ENCODE assay signal across 7 mouse cellular contexts in genomic region chr15:36716686-36717038, GRCm38 (mm10).
DNase-seq lines count a peak whose midpoint lies in the region; ATAC-seq and TF ChIP-seq lines count a peak whose summit lies in the region.

No protein-coding gene starts in this region.

- TF ChIP-seq CTCF in small intestine, adult 2 months (IDR thresholded peaks at IDR 0.05; ENCODE audit: extremely low read depth, insufficient read length, insufficient replicate concordance, low read depth, low read length): no peak

- no peak for ATAC-seq in lung, embryonic 15.5 days (ENCODE audit: borderline replicate concordance, extremely low read depth, low FRiP score, low TSS enrichment)
- ATAC-seq in forebrain, embryonic 12.5 days (ENCODE audit: low FRiP score): no peak
- 0 out of 2 replicates have a peak, but pooled peaks have one; percentile 2 for ATAC-seq in limb, embryonic 12.5 days (ENCODE audit: insufficient number of reproducible peaks, insufficient read depth, low FRiP score, low TSS enrichment, low read depth)

- no peaks in the 10 kb centered on the region for H3K27me3 ChIP-seq in lung, embryonic 15.5 days
- no peaks in the 10 kb centered on the region for H3K27me3 ChIP-seq in forebrain, embryonic 12.5 days
- no peaks in the 10 kb centered on the region for H3K27me3 ChIP-seq in limb, embryonic 12.5 days
- no peaks in the 10 kb centered on the region for H3K27me3 ChIP-seq in small intestine, adult 2 months (ENCODE audit: control insufficient read depth, insufficient read depth, low read length)

- H3K4me3 ChIP-seq in lung, embryonic 15.5 days: peak overlapping the region; percentile 38
- H3K4me3 ChIP-seq in forebrain, embryonic 12.5 days (replicated peaks): no peak overlapping the region
- H3K4me3 ChIP-seq in limb, embryonic 12.5 days (replicated peaks): peak overlapping the region; percentile 28; the same call in 1 of the 2 replicates
- peak overlapping the region; percentile 37 for H3K4me3 ChIP-seq in small intestine, adult 2 months (ENCODE audit: low read depth, low read length)

- peak overlapping the region; percentile 23; the same call in 1 of the 2 replicates for H3K9ac ChIP-seq in lung, embryonic 15.5 days
- no peak overlapping the region; the same call in 1 of the 2 replicates for H3K9ac ChIP-seq in forebrain, embryonic 12.5 days
- no peak overlapping the region for H3K9ac ChIP-seq in limb, embryonic 12.5 days (replicated peaks)

- H3K4me1 ChIP-seq in lung, embryonic 15.5 days: peaks cover 6% of the 10 kb centered on the region
- peaks cover 5% of the 10 kb centered on the region for H3K4me1 ChIP-seq in forebrain, embryonic 12.5 days
- H3K4me1 ChIP-seq in limb, embryonic 12.5 days (replicated peaks): peaks cover 19% of the 10 kb centered on the region
- H3K4me1 ChIP-seq in small intestine, adult 2 months (ENCODE audit: control insufficient read depth, insufficient read depth, insufficient read length, low read length): peaks cover 6% of the 10 kb centered on the region; the same call in 1 of the 2 replicates

- no peaks in the 10 kb centered on the region for H3K36me3 ChIP-seq in lung, embryonic 15.5 days
- no peaks in the 10 kb centered on the region for H3K36me3 ChIP-seq in forebrain, embryonic 12.5 days (replicated peaks)
- H3K36me3 ChIP-seq in limb, embryonic 12.5 days: no peaks in the 10 kb centered on the region
- no peaks in the 10 kb centered on the region for H3K36me3 ChIP-seq in small intestine, adult 2 months (ENCODE audit: control insufficient read depth, insufficient read depth, low read length)

- no peak for DNase-seq in lung, postnatal 4 days
- DNase-seq in left cerebral cortex, adult 18-20 months (ENCODE audit: low spot score in 2 of 2): no peak
- DNase-seq in spleen, postnatal 4 days (ENCODE audit: low spot score in 2 of 2): no peak

- no peaks in the 10 kb centered on the region for H3K9me3 ChIP-seq in lung, embryonic 15.5 days
- no peaks in the 10 kb centered on the region for H3K9me3 ChIP-seq in forebrain, embryonic 12.5 days
- no peaks in the 10 kb centered on the region for H3K9me3 ChIP-seq in limb, embryonic 12.5 days

- H3K4me2 ChIP-seq in lung, embryonic 15.5 days: peak overlapping the region; percentile 49
- H3K4me2 ChIP-seq in forebrain, embryonic 12.5 days: peak overlapping the region; percentile 37; the same call in 1 of the 2 replicates
- H3K4me2 ChIP-seq in limb, embryonic 12.5 days: peak overlapping the region; percentile 45

- TF ChIP-seq POLR2A in small intestine, adult 2 months (IDR thresholded peaks at IDR 0.05; ENCODE audit: low read depth, low read length): no peak

- peak overlapping the region; percentile 27 for H3K27ac ChIP-seq in lung, embryonic 15.5 days
- H3K27ac ChIP-seq in forebrain, embryonic 12.5 days: peak overlapping the region; percentile 38
- peak overlapping the region; percentile 30; the same call in 1 of the 2 replicates for H3K27ac ChIP-seq in limb, embryonic 12.5 days
- peak overlapping the region; percentile 71 for H3K27ac ChIP-seq in small intestine, adult 2 months (ENCODE audit: insufficient read depth, low read depth, low read length)
